Mouse (Mus musculus) stomach, postnatal 0 days (tissue): ENCODE results near the gene Rabgef1.

Source experiments
- CTCF ChIP-seq: IDR thresholded peaks from 2 replicates; pipeline ENCODE4 v1.5.1; 2016; ENCODE audit warnings: antibody characterized with exemption, low read depth, mild to moderate bottlenecking, moderate library complexity
- EP300 ChIP-seq: optimal IDR thresholded peaks from 2 replicates; pipeline ENCODE3; 2016; ENCODE audit warnings: antibody characterized with exemption

DNA sequence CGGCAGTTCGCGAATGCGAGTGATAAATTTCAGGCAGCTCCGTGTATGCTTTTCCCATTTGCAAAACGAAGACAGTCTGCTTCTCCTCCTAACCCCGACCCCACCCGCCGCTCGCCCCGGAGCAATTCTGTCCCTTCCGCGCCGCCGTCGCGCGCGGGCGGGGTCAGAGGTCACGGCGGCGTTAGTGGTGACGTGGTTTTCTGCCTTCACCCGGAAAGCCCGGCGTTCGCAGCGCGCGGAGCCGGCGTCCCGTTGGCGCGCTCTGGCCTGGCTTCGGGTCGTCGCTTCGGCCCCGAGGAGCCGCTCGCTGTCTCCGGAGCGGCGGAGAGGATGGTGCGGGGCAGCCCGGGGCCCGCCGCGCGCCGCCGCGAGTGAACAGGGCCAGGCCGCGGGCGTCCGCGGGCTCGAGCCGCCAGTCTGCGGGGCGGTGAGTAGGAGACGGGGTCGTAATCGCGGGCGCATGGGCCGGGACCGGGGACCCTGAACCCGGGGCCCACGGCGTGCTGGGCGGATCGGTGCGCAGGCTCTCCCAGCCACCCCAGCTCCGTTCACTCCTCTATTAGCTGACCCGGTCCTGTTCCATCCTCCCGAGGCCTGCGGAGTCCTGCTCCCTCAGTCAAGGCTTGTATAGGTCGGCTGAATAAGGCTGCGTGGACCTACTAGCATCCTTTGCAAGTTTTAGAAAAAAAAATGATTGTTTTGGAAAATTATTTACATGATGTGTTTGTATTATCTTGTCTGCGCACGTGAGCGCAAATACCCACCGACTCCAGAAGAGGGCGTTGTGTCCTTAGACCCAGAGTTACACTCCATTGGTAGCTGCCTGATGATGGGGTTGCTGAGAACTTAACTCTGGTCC lies 50.8 kb downstream of the Rabgef1 start:
- TF ChIP-seq EP300 (no peak), CTCF (peak; percentile 70)
